Mouse (Mus musculus) embryonic fibroblast, embryonic 13.5 days (primary cell): Measurements from ENCODE around the gene Gm17018. TPM values are rescaled to one million over a fixed set of nuclear protein-coding genes. Genes with fewer than 3 reads are reported as not detected.

Experiments
- H3K27ac ChIP-seq: 2 replicates; pipeline ENCODE4 v1.5.1; 2012; ENCODE audit warnings: low read length, control low read depth, inconsistent platforms; ENCODE audit not compliant: insufficient read depth
- H3K4me1 ChIP-seq: 2 replicates; pipeline ENCODE4 v1.6.1; 2011; ENCODE audit warnings: low read length; ENCODE audit not compliant: control insufficient read depth, insufficient read depth
- H3K4me3 ChIP-seq: 2 replicates; pipeline ENCODE4 v1.5.1; 2011; ENCODE audit warnings: mild to moderate bottlenecking, control low read depth, low read length; ENCODE audit not compliant: insufficient read depth
- CTCF ChIP-seq: IDR thresholded peaks from 2 replicates; pipeline ENCODE4 v1.5.1; 2011; ENCODE audit warnings: mild to moderate bottlenecking, control low read depth, low read length, moderate library complexity, borderline replicate concordance; ENCODE audit not compliant: insufficient read depth
- POLR2A ChIP-seq: IDR thresholded peaks from 2 replicates; pipeline ENCODE4 v1.6.1; 2011; ENCODE audit warnings: low read depth, mild to moderate bottlenecking, control low read depth, low read length, moderate library complexity
- polyA plus RNA-seq: library from polyadenylated mRNA; stranded (reverse); fragments of >200 nt; gene quantifications from 2 replicates; pipeline ENCODE4 v1.2.4, GENCODE M21; 2011; ENCODE audit warnings: low read depth; ENCODE audit not compliant: missing spikeins, insufficient read length

The Gm17018 gene
- polyA plus RNA-seq, 1 experiment: 26.7 TPM

- Histone ChIP-seq H3K27ac (no peak overlapping the region), H3K4me3 (no peak overlapping the region), H3K4me1 (0 out of 2 replicates have a peak, but pooled peaks cover 3% of the 10 kb centered on the region)
- TF ChIP-seq POLR2A (no peak), CTCF (no peak)
Measured at GRCm38 (mm10) chr19:45574941-45575631, 14.7 kb downstream of the Gm17018 start.

- H3K27ac ChIP-seq: no peak overlapping the region
- TF ChIP-seq CTCF (no peak), POLR2A (no peak)
- H3K4me1 ChIP-seq: 0 out of 2 replicates have a peak, but pooled peaks cover 3% of the 10 kb centered on the region
Measured at GRCm38 (mm10) chr19:45575632-45576001, 15.2 kb downstream of the Gm17018 start.

GRCm38 (mm10) chr19:45577141-45577750 is 16.8 kb downstream of the Gm17018 start:
- no peak for TF ChIP-seq POLR2A
- no peak for TF ChIP-seq CTCF
- H3K4me1 ChIP-seq: 0 out of 2 replicates have a peak, but pooled peaks cover 3% of the 10 kb centered on the region
- H3K4me3 ChIP-seq: no peak overlapping the region
- no peak overlapping the region for H3K27ac ChIP-seq

More at GRCm38 (mm10) chr19:45575632-45576001, 15.2 kb downstream of the Gm17018 start:
- H3K4me3 ChIP-seq: no peak overlapping the region

- Histone ChIP-seq H3K4me1 (0 out of 2 replicates have a peak, but pooled peaks cover 3% of the 10 kb centered on the region), H3K4me3 (no peak overlapping the region), H3K27ac (no peak overlapping the region)
- TF ChIP-seq POLR2A (no peak), CTCF (no peak)
Measured at GRCm38 (mm10) chr19:45578976-45579375, 18.6 kb downstream of the Gm17018 start.

- H3K27ac ChIP-seq: no peak overlapping the region
- no peak overlapping the region for H3K4me3 ChIP-seq
- H3K4me1 ChIP-seq: 0 out of 2 replicates have a peak, but pooled peaks cover 3% of the 10 kb centered on the region
- TF ChIP-seq POLR2A (no peak), CTCF (no peak)
Measured at GRCm38 (mm10) chr19:45579416-45579815, 19.0 kb downstream of the Gm17018 start.

GRCm38 (mm10) chr19:45580235-45580634 is 19.8 kb downstream of the Gm17018 start:
- TF ChIP-seq POLR2A: no peak
- no peak for TF ChIP-seq CTCF
- H3K4me3 ChIP-seq: no peak overlapping the region
- no peak overlapping the region for H3K27ac ChIP-seq
- H3K4me1 ChIP-seq: no peaks in the 10 kb centered on the region

GRCm38 (mm10) chr19:45581257-45581656 is 20.8 kb downstream of the Gm17018 start:
- Histone ChIP-seq H3K4me3 (no peak overlapping the region), H3K4me1 (no peaks in the 10 kb centered on the region), H3K27ac (no peak overlapping the region)
- TF ChIP-seq POLR2A (no peak), CTCF (peak; percentile 64)

GRCm38 (mm10) chr19:45582161-45582560 is 21.7 kb downstream of the Gm17018 start:
- no peak overlapping the region for H3K4me3 ChIP-seq
- no peaks in the 10 kb centered on the region for H3K4me1 ChIP-seq
- H3K27ac ChIP-seq: no peak overlapping the region
- TF ChIP-seq CTCF (no peak), POLR2A (no peak)

GRCm38 (mm10) chr19:45583136-45583535 is 22.7 kb downstream of the Gm17018 start:
- TF ChIP-seq CTCF (no peak), POLR2A (no peak)
- Histone ChIP-seq H3K4me1 (no peaks in the 10 kb centered on the region), H3K4me3 (no peak overlapping the region), H3K27ac (no peak overlapping the region)
